Mouse (Mus musculus) liver, adult 2 months (tissue): Measurements from ENCODE around the gene Aldh5a1. TPM values are rescaled to one million over a fixed set of nuclear protein-coding genes. Genes with fewer than 3 reads are reported as not detected.
A peak's percentile ranks its signal among the peaks of the same experiment; 100 is the strongest.
"Not testable (repeated sequence)": the region's sequence is repeated elsewhere in the genome, so short reads cannot be mapped to it uniquely, and the experiment has no call there.

Experiments
- DNase-seq: peaks from one replicate; pipeline ENCODE4 v3.0.0-alpha.2; 2011; ENCODE audit warnings: low read depth, low spot score; ENCODE audit errors: extremely low read depth
- H3K27ac ChIP-seq: fragments of 200-500 bp; replicated peaks from 2 replicates; pipeline ENCODE4 v1.5.1; 2012; ENCODE audit warnings: low read depth, mild to moderate bottlenecking, control low read depth, inconsistent platforms, low read length; ENCODE audit not compliant: insufficient read depth
- H3K27me3 ChIP-seq: fragments of 200-500 bp; 2 replicates; pipeline ENCODE4 v1.6.1; 2012; ENCODE audit warnings: mild to moderate bottlenecking, moderate library complexity, low read length, inconsistent platforms; ENCODE audit not compliant: control insufficient read depth, insufficient read depth
- H3K36me3 ChIP-seq: fragments of 200-500 bp; 2 replicates; pipeline ENCODE4 v1.6.1; 2012; ENCODE audit warnings: low read length, inconsistent platforms; ENCODE audit not compliant: control insufficient read depth, insufficient read depth
- H3K4me1 ChIP-seq: fragments of 200-500 bp; 2 replicates; pipeline ENCODE4 v1.6.1; 2011; ENCODE audit warnings: low read length; ENCODE audit not compliant: control insufficient read depth, insufficient read depth
- H3K4me3 ChIP-seq: fragments of 200-500 bp; 2 replicates; pipeline ENCODE4 v1.5.1; 2011; ENCODE audit warnings: low read depth, mild to moderate bottlenecking, control low read depth, low read length, moderate library complexity; ENCODE audit not compliant: insufficient read depth
- H3K79me2 ChIP-seq: fragments of 200-500 bp; 2 replicates; pipeline ENCODE4 v1.6.1; 2012; ENCODE audit warnings: inconsistent platforms, mild to moderate bottlenecking, low read length, moderate library complexity; ENCODE audit not compliant: control insufficient read depth, insufficient read depth
- H3K9ac ChIP-seq: fragments of 200-500 bp; 2 replicates; pipeline ENCODE4 v1.6.1; 2012; ENCODE audit warnings: low read depth, mild to moderate bottlenecking, control low read depth, inconsistent platforms, low read length
- CTCF ChIP-seq: fragments of 200-500 bp; IDR thresholded peaks from 2 replicates; pipeline ENCODE4 v1.5.1; 2011; ENCODE audit warnings: low read depth, low read length, control low read depth
- POLR2A ChIP-seq: fragments of 200-500 bp; IDR thresholded peaks from 2 replicates; pipeline ENCODE4 v1.6.1; 2011; ENCODE audit warnings: low read length, control low read depth; ENCODE audit not compliant: insufficient read depth; ENCODE audit errors: extremely low read depth
- WGBS: fragments of 180-500 bp; shearing (Covaris S2); methylation state at CpG from one replicate; pipeline ENCODE4 v1.1.7; 2018; 5-methylcytosine and 5-hydroxymethylcytosine counted together
- polyA plus RNA-seq: library from polyadenylated mRNA; depleted of rRNA; stranded (reverse); fragments of >200 nt; gene quantifications from 2 replicates; pipeline ENCODE4 v1.2.3, GENCODE M21; 2012; rRNA removed
- total RNA-seq: library from RNA; depleted of rRNA; stranded (reverse); fragments of >200 nt; gene quantifications from 2 replicates; pipeline ENCODE4 v1.2.3, GENCODE M21; 2014; rRNA removed

The Aldh5a1 gene
- total RNA-seq, result 15.0 and 18.9 TPM in 2 replicates
- 15.2 and 19.8 TPM in 2 replicates for polyA plus RNA-seq

DNA sequence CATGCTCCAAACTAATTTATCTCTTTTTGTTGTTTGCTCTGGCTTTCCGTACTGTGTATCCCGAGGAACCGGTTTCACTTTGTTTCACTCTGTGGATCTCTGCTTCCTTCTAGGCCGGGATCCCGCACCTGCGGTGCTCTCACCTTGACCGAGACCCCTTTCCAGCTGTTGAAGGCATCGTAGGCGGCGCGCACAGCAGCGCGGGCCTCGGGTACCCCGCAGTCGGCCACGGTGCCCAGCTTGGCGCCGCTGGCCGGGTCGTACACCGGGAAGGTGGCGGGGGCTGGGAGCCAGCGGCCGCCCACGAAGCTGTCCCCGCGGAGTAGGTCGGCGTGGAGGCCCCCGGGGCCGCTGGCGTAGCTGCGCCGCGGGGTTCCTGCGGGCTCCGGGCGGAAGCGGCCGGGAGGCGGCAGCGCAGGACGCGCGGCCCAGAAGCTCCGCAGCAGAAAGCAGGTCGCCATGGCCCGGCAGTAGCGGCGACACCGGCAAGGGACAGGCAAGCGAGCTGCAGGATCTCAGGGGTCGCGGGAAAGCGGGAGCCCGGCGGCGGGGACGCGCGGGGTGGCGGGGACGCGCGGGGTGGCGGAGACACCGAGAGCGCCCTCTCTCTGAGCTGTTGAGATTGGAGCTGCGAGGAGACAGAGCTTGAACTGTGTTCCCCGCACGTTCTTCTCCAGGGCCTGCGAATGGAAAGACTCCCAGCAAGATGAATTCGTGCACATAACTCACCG is at the start of gene Aldh5a1:
Aldh5a1 (minus strand) TSS at position 554 of the 731 bp plus-strand sequence.
- peak within 1 kb of the TSS; percentile 96 for H3K27ac ChIP-seq
- H3K27me3 ChIP-seq, result no peaks in the 10 kb centered on the region
- peak within 1 kb of the TSS; percentile 100 for H3K9ac ChIP-seq
- under 1% methylated on average over 75 of the region's 75 CpGs for WGBS
- peak; percentile 59 for DNase-seq
- peaks cover 12% of the 10 kb centered on the region for H3K4me1 ChIP-seq
- TF ChIP-seq POLR2A (0 out of 2 replicates have a peak, but pooled peaks have one; percentile 26), CTCF (peak; percentile 59)
- peaks cover 22% of the 10 kb centered on the region; the same call in 1 of the 2 replicates for H3K79me2 ChIP-seq
- peak within 1 kb of the TSS; percentile 98 for H3K4me3 ChIP-seq
- H3K36me3 ChIP-seq, result no peaks in the 10 kb centered on the region

DNA sequence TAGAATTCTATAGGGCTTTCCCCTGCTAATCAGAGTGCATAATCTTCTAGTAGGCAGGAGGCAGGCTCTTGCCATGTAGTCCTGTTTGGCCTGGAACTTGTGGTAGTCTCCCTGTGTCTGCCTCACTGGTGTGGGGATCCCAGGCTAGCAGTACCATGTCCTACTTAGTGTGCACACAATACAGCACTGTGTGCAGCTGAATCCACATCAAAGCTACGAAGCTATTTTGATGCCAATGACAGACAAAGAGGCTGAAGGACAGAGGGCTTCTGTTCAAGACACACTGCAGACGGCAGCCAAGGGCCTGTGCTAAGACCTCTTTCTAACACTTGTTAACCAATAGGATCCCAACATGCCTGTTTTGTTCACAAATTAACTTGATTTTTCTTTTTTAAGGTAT is 48.0 kb upstream of the Aldh5a1 start:
- Histone ChIP-seq H3K4me1 (peaks cover 11% of the 10 kb centered on the region), H3K4me3 (no peak overlapping the region), H3K27me3 (no peaks in the 10 kb centered on the region), H3K27ac (no peak overlapping the region), H3K79me2 (no peaks in the 10 kb centered on the region; the same call in 1 of the 2 replicates), H3K9ac (no peak overlapping the region), H3K36me3 (peaks cover 68% of the 10 kb centered on the region)
- 54% methylated on average over 2 of the region's 2 CpGs for WGBS
- no peak for DNase-seq
- TF ChIP-seq CTCF (no peak), POLR2A (no peak)

DNA sequence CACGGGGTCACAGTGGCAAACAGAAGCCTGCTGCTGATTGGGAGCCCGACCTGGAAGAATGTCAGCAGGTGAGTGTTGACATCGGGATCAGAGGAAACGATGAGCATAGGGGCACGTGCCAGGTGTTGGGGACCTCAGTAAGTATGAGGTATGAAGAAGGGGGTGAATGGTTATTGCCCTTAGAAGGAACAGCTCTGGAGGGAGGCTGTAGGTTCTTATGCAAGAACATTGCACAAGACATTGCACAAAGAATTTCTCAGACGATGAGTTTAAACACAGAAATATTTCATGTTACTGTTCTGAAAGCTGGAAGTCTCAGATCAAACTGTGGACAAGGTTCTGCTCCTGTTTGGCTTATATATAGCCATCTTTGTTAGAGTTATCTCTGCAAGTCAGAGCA is 43.6 kb upstream of the Aldh5a1 start:
- Histone ChIP-seq H3K27ac (peak overlapping the region; percentile 25), H3K36me3 (peaks cover 58% of the 10 kb centered on the region), H3K9ac (no peak overlapping the region), H3K27me3 (no peaks in the 10 kb centered on the region), H3K79me2 (no peaks in the 10 kb centered on the region; the same call in 1 of the 2 replicates), H3K4me1 (peaks cover 34% of the 10 kb centered on the region), H3K4me3 (no peak overlapping the region)
- TF ChIP-seq CTCF (no peak), POLR2A (no peak)
- WGBS, result 23% methylated on average over 6 of the region's 6 CpGs
- DNase-seq, result peak; percentile 59

DNA sequence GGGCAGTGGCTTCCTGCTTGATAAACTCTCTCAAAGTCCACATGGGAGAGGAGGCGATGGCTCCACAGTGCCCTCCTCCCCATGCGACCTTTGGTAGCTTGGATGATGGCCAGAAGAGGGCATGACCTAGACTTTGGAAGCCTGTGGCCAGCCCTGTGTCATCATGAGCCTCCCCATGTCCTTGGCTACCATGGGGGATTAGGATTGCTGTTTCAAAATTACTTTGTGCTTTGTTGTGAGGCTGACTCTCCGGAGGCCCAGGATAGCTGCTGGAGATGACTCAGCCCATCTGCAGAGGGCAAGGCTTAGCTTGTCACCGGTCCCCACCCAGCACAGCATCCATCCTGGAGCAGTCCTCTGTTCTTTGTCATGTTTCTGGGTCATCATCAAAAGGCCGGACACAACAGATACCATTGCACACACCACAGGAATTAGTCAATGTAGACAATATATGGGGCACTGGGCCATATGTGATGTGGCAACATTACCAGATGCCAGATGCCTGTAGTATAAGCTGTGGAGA is 40.4 kb upstream of the Aldh5a1 start:
- TF ChIP-seq CTCF (no peak), POLR2A (no peak)
- peaks cover 33% of the 10 kb centered on the region for H3K4me1 ChIP-seq
- no peak overlapping the region for H3K9ac ChIP-seq
- H3K27ac ChIP-seq, result peak overlapping the region; percentile 93
- no peaks in the 10 kb centered on the region; the same call in 1 of the 2 replicates for H3K79me2 ChIP-seq
- peak; percentile 98 for DNase-seq
- H3K36me3 ChIP-seq, result peaks cover 54% of the 10 kb centered on the region
- no peaks in the 10 kb centered on the region for H3K27me3 ChIP-seq
- 19% methylated on average over 5 of the region's 5 CpGs for WGBS
- no peak overlapping the region for H3K4me3 ChIP-seq

GRCm38 (mm10) chr13:24976384-24976783 is 38.9 kb upstream of the Aldh5a1 start:
- no peak overlapping the region for H3K4me3 ChIP-seq
- no peak for DNase-seq
- peaks cover 52% of the 10 kb centered on the region for H3K36me3 ChIP-seq
- WGBS, result 83% methylated on average over 4 of the region's 4 CpGs
- H3K79me2 ChIP-seq, result no peaks in the 10 kb centered on the region
- TF ChIP-seq CTCF, result no peak
- TF ChIP-seq POLR2A, result no peak
- H3K4me1 ChIP-seq, result peaks cover 33% of the 10 kb centered on the region
- no peak overlapping the region for H3K9ac ChIP-seq
- peak overlapping the region; percentile 93 for H3K27ac ChIP-seq
- H3K27me3 ChIP-seq, result no peaks in the 10 kb centered on the region

- 90% methylated on average over 3 of the region's 3 CpGs for WGBS
- H3K79me2 ChIP-seq, H3K4me3 ChIP-seq, H3K9ac ChIP-seq, DNase-seq, H3K27ac ChIP-seq, H3K4me1 ChIP-seq, H3K27me3 ChIP-seq: not testable (repeated sequence)
- H3K36me3 ChIP-seq, result peaks cover 80% of the 10 kb centered on the region
Observed at GRCm38 (mm10) chr13:24971776-24972175, 34.3 kb upstream of the Aldh5a1 start.
